Mouse (Mus musculus): ENCODE measurements around the gene Pdk3. TPM values are rescaled to one million over a fixed set of nuclear protein-coding genes. Genes with fewer than 3 reads are reported as not detected.

The Pdk3 gene
- total RNA-seq, 2 experiments from 2014 or later = 42.8 to 49.8 TPM

DNA sequence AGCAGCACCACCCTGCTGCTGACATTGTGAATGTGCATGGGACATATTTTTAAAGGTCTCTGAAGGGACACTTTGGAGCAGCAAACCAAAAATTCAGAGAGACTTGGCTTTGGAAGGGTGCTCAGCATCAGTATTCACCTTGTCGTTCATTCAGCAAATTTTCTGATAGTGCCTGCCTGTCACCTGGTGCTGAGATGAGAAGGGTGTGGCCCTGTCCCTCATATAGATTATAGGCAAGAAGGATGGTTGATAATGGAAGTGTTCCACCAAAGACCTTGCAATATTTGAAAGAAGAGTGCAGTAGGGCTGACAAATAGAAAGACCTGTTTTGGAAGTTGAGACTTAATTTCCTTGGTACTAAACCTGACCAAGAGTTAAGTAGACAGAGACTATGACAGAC is 102.5 kb downstream of the Pdk3 start:
- no peak for ATAC-seq (replicated peaks; ENCODE audit: poor library complexity, severe bottlenecking)

Other genes with a start within 250 kb of the Pdk3 start
- 57.5 and 61.6 TPM in 2 replicates for gene Pola1, start 200.0 kb downstream of the Pdk3 start, total RNA-seq (2014; fragmentation: Nextera tagmentation)
- 128 and 151 TPM in 2 replicates for gene Pola1, start 200.0 kb downstream of the Pdk3 start, total RNA-seq (2017)
- gene Pcyt1b, start 177.3 kb downstream of the Pdk3 start, total RNA-seq (2014; fragmentation: Nextera tagmentation) = 0.26 and 0.68 TPM in 2 replicates
- 0.82 and 3.3 TPM in 2 replicates for gene Pcyt1b, start 177.3 kb downstream of the Pdk3 start, total RNA-seq (2017)
- gene AU015836, start 136.5 kb upstream of the Pdk3 start, total RNA-seq (2014; fragmentation: Nextera tagmentation) = not detected in 2 replicates
- gene AU015836, start 136.5 kb upstream of the Pdk3 start, total RNA-seq (2017) = not detected in 2 replicates

All from granulocyte monocyte progenitor cell, adult 5-6 weeks (primary cell).